Mouse (Mus musculus) kidney, postnatal 0 days (tissue): ENCODE results near the gene Iqce. TPM values are rescaled to one million over a fixed set of nuclear protein-coding genes. Genes with fewer than 3 reads are reported as not detected.
"Not testable (repeated sequence)": the region's sequence is repeated elsewhere in the genome, so short reads cannot be mapped to it uniquely, and the experiment has no call there.

ENCODE experiments used
- ATAC-seq: fragments of 200-750 bp; cut with Nextera tagmentation; replicated peaks from 2 replicates; pipeline ENCODE4 v1.8.0; 2017; ENCODE audit warnings: low read depth, moderate number of reproducible peaks, moderate TSS enrichment, moderate library complexity; ENCODE audit not compliant: low FRiP score
- DNase-seq: peaks from one replicate; pipeline ENCODE4 v3.0.0-alpha.2; 2016; ENCODE audit warnings: low spot score
- H3K27ac ChIP-seq: fragments of 300-500 bp; sonication (generic); 2 replicates; pipeline ENCODE4 v1.5.1; 2014; ENCODE audit warnings: mild to moderate bottlenecking
- H3K27me3 ChIP-seq: fragments of 300-500 bp; sonication (generic); 2 replicates; pipeline ENCODE4 v1.6.1; 2014; ENCODE audit warnings: low read length, mixed read lengths; ENCODE audit not compliant: insufficient read depth
- H3K36me3 ChIP-seq: fragments of 300-500 bp; sonication (generic); 2 replicates; pipeline ENCODE4 v1.6.1; 2014; ENCODE audit warnings: low read length, mixed read lengths; ENCODE audit not compliant: insufficient read depth
- H3K4me1 ChIP-seq: fragments of 300-500 bp; sonication (generic); replicated peaks from 2 replicates; pipeline ENCODE4 v1.6.1; 2014; ENCODE audit warnings: antibody characterized with exemption, low read length, mixed read lengths; ENCODE audit not compliant: insufficient read depth
- H3K4me2 ChIP-seq: fragments of 300-500 bp; sonication (generic); 2 replicates; pipeline ENCODE4 v1.6.1; 2014; ENCODE audit warnings: mild to moderate bottlenecking, low read length, moderate library complexity, mixed read lengths
- H3K4me3 ChIP-seq: fragments of 300-500 bp; sonication (generic); replicated peaks from 2 replicates; pipeline ENCODE4 v1.5.1; 2014; ENCODE audit warnings: low read depth, low read length
- H3K9ac ChIP-seq: fragments of 300-500 bp; sonication (generic); 2 replicates; pipeline ENCODE4 v1.6.1; 2014; ENCODE audit warnings: low read depth, low read length
- H3K9me3 ChIP-seq: fragments of 300-500 bp; sonication (generic); replicated peaks from 2 replicates; pipeline ENCODE4 v1.6.1; 2016; ENCODE audit warnings: low read length, inconsistent platforms, mixed read lengths
- CTCF ChIP-seq: IDR thresholded peaks from 2 replicates; pipeline ENCODE4 v1.5.1; 2016; ENCODE audit warnings: antibody characterized with exemption, low read depth, mild to moderate bottlenecking, moderate library complexity
- WGBS: fragments of 180-500 bp; shearing (Covaris S2); extraction: QIAGEN DNeasy Blood & Tissue Kit; methylation state at CpG from one replicate; pipeline ENCODE4 v1.1.7; 2014; 5-methylcytosine and 5-hydroxymethylcytosine counted together
- polyA plus RNA-seq: library from polyadenylated mRNA; unstranded; fragments of >200 nt; fragmentation: Nextera tagmentation; extraction: Ambion mirVana; gene quantifications from 2 replicates; pipeline ENCODE4 v1.2.1, GENCODE M21; 2015

The Iqce gene
- polyA plus RNA-seq, 1 experiment from 2014 or later = 18.7 TPM

DNA sequence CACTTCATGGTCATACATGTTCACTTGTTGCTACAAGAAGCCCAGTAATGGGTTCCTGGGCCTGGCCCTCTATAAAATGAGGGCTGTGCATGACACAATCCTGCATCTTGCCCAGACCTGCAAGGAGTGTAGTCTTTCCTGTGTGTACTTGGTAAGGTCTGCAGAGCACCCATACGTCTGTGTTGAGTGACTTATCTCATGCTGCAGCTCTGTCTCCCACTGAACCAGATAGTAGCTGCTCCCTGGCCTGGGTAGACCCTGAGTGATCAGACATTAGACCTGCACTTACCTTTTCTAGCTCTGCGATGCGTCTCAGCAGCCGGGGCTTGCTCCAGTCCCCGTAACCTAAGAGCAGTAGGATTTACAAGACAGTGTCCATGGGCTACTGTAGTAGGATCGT is 20.1 kb downstream of the Iqce start:
- no peak overlapping the region for H3K4me3 ChIP-seq
- peaks cover 21% of the 10 kb centered on the region; the same call in 1 of the 2 replicates for H3K36me3 ChIP-seq
- ATAC-seq (no peak), DNase-seq (no peak)
- no peaks in the 10 kb centered on the region for H3K4me1 ChIP-seq
- no peak for TF ChIP-seq CTCF
- 93% methylated on average over 6 of the region's 6 CpGs for WGBS
- no peaks in the 10 kb centered on the region for H3K27me3 ChIP-seq
- no peak overlapping the region for H3K9ac ChIP-seq
- no peak overlapping the region for H3K27ac ChIP-seq
- no peak overlapping the region for H3K4me2 ChIP-seq
- H3K9me3 ChIP-seq = no peaks in the 10 kb centered on the region

DNA sequence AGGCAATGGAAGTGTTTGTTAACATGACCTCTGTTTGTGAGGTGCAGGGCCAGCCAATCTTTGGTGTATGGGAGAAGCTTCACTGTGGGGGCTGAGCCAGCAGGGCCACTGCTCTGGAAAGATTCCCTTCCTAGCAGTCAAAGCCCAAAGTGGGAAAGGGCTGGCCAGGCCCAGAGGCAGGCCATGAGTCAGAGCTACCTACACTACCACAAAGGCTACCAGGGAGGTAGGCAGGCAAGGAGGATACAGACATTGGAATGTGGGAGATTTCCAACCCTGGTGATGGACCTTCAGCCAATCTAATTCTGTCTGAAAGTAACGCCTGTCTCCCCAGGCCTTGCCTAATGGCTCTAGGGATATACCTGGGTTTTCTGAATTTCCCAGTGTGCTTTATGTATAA is 21.2 kb downstream of the Iqce start:
- no peak overlapping the region for H3K9ac ChIP-seq
- no peak for ATAC-seq
- H3K4me1 ChIP-seq = no peaks in the 10 kb centered on the region
- no peak overlapping the region for H3K4me3 ChIP-seq
- peaks cover 22% of the 10 kb centered on the region; the same call in 1 of the 2 replicates for H3K36me3 ChIP-seq
- H3K9me3 ChIP-seq = no peaks in the 10 kb centered on the region
- DNase-seq = no peak
- no peak overlapping the region for H3K27ac ChIP-seq
- 93% methylated on average over 1 of the region's 1 CpGs for WGBS
- H3K27me3 ChIP-seq = no peaks in the 10 kb centered on the region
- no peak for TF ChIP-seq CTCF
- H3K4me2 ChIP-seq = no peak overlapping the region

DNA sequence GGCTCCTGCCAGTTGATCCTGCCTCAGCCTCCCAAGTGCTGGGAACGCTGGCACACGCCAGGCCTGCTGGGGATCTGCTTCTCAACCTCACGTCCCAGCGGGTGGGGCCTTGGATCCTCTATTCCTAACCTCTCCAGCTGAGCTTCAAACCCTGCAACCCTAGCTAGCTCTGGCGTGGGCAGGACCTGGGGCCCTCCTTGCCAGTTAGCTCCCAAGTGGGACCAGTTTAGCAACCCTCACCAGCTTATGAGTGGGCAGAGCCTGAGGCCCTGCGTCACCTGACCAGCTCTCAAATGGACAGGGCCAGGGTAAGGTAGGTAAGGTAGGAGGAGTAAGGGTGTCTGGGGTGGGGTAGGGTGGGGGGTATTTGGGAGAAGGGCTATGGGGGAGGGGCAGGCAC is 22.1 kb downstream of the Iqce start:
- Histone ChIP-seq H3K9me3 (no peaks in the 10 kb centered on the region), H3K36me3 (peaks cover 19% of the 10 kb centered on the region; the same call in 1 of the 2 replicates), H3K27me3 (no peaks in the 10 kb centered on the region), H3K4me2 (no peak overlapping the region), H3K4me1 (no peaks in the 10 kb centered on the region), H3K27ac (no peak overlapping the region), H3K9ac (no peak overlapping the region), H3K4me3 (no peak overlapping the region)
- ATAC-seq (no peak), DNase-seq (no peak)
- WGBS = 91% methylated on average over 6 of the region's 6 CpGs
- TF ChIP-seq CTCF = no peak

DNA sequence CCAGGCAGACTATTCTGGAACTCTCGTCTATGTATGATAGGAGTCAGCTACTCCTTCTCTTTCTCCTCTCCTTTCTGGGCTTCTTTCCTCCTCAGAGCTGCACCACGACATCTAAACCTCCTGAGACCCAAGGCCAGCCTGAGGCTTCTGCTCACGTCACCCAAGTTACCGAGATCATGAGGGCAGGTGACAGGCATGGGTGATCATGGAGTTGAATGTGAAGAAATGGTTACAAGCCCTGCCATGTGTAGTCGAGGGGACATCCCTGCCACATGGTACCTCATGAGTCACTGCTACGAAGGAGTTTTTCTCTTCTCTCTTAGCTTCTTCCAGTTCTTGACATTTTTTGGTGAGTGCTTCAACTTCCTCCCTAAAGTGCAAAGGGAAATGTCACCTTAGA is 25.0 kb downstream of the Iqce start:
- Histone ChIP-seq H3K4me2 (no peak overlapping the region), H3K27ac (no peak overlapping the region), H3K9me3 (no peaks in the 10 kb centered on the region), H3K4me3 (no peak overlapping the region), H3K27me3 (no peaks in the 10 kb centered on the region), H3K36me3 (peaks cover 20% of the 10 kb centered on the region), H3K9ac (no peak overlapping the region), H3K4me1 (no peaks in the 10 kb centered on the region)
- WGBS = 82% methylated on average over 6 of the region's 6 CpGs
- ATAC-seq (no peak), DNase-seq (no peak)
- TF ChIP-seq CTCF = no peak

DNA sequence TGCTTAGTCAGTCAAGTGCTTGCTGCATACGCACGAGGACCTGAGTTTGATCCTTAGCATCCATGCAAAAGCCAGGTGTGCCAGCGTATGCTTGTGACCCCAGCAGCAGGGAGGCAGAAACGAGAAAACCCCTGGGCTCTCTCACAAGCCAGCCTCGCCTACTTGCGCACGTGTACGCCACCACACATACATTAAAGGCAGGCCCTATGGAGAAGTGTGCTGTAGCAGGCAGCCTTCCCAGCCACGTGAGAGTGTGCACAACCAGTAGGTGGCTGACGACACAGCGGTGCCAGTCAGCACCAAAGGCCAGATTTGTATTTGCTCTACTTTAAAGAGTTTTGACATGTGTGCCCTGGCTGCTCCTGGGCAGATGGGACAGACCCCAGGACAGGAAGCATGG is 26.5 kb downstream of the Iqce start:
- DNase-seq = no peak
- Histone ChIP-seq H3K4me3 (no peak overlapping the region), H3K9ac (no peak overlapping the region), H3K36me3 (peaks cover 26% of the 10 kb centered on the region; the same call in 1 of the 2 replicates), H3K4me1 (no peaks in the 10 kb centered on the region), H3K27me3 (no peaks in the 10 kb centered on the region), H3K9me3 (no peaks in the 10 kb centered on the region), H3K4me2 (no peak overlapping the region), H3K27ac (no peak overlapping the region)
- TF ChIP-seq CTCF = no peak
- WGBS = 90% methylated on average over 11 of the region's 11 CpGs
- ATAC-seq = no peak

DNA sequence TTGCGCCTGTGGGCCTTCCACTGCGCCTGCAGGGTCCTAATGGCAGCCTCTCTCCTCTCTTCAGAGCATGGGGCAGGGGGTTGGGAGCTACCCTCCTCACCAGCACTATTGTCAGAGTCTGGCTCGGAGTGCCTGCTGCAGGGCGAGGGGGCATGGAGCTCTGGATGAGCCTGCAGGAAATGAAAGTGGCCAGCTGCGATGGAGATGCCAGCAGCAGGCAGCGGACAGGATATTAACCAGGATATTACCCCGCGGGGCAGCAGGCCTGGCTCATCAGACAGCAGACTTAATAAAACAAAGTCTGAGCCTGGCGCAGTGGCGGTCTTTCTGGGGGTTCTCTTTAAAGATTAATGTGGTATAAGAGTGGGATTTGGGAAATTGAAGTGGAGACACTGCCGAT is 27.1 kb downstream of the Iqce start:
- Histone ChIP-seq H3K36me3 (peaks cover 28% of the 10 kb centered on the region; the same call in 1 of the 2 replicates), H3K4me2 (no peak overlapping the region), H3K9me3 (no peaks in the 10 kb centered on the region), H3K4me1 (no peaks in the 10 kb centered on the region), H3K27ac (no peak overlapping the region), H3K4me3 (no peak overlapping the region), H3K9ac (no peak overlapping the region), H3K27me3 (no peaks in the 10 kb centered on the region)
- ATAC-seq = no peak
- WGBS = 71% methylated on average over 11 of the region's 11 CpGs
- no peak for DNase-seq
- no peak for TF ChIP-seq CTCF

DNA sequence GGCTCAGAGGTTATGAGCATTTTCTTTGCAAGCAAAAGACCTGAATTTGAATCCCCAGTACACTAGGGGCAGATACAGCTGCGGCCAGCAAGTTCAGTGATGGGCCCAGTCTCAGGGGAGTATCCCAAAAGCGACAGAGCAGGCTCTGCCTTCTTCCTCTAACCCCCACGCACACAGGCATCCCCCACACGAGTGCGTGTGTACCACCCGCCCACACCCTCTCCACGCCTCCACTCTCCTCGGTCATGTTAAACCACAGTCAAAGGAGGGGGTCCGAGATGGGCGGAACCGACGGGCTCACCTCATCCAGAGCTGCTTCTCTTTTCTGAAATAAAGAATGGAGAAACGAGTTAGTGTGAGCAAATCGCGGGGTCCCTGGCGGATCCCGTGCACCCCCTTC is 28.1 kb downstream of the Iqce start:
- no peaks in the 10 kb centered on the region for H3K4me1 ChIP-seq
- no peak overlapping the region for H3K27ac ChIP-seq
- peaks cover 37% of the 10 kb centered on the region; the same call in 1 of the 2 replicates for H3K36me3 ChIP-seq
- H3K9me3 ChIP-seq = no peaks in the 10 kb centered on the region
- H3K4me2 ChIP-seq = no peak overlapping the region
- no peak for ATAC-seq
- H3K27me3 ChIP-seq = no peaks in the 10 kb centered on the region
- 75% methylated on average over 17 of the region's 17 CpGs for WGBS
- no peak for DNase-seq
- TF ChIP-seq CTCF = no peak
- no peak overlapping the region for H3K4me3 ChIP-seq
- no peak overlapping the region for H3K9ac ChIP-seq

DNA sequence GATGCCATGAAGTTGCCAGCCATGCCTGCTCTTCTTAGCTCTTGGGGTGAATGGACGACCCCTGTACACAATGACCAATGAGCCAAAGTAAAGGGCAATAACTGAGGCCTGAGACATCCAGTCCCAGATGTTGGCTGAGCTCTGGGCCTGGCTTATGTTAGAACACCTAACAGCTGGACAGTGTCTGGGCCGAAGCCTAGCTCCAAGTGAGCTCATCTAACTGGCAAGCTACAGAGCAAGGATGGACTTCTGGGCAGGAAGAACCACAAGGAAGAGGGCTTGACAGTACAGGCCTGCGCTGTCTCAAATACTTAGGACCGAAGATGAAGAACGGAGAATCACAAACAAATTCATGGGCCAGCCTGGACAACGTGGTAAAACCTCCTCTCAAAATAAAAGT is 29.6 kb downstream of the Iqce start:
- not testable (repeated sequence) for H3K4me2 ChIP-seq, DNase-seq, H3K9me3 ChIP-seq, ATAC-seq, H3K9ac ChIP-seq, H3K27me3 ChIP-seq, H3K4me1 ChIP-seq, H3K27ac ChIP-seq, H3K4me3 ChIP-seq
- peaks cover 42% of the 10 kb centered on the region for H3K36me3 ChIP-seq
- WGBS = 85% methylated on average over 6 of the region's 6 CpGs
